Mouse (Mus musculus) forebrain, embryonic 13.5 days (tissue): ENCODE measurements at regions not wholly inside any gene's neighbourhood (a gene's known extent, or its start where the extent isn't known, plus 50 kb on each side); places are given as distances from the start of the nearest gene placed in this dataset.

Source experiments
- ATAC-seq: fragments of 200-750 bp; cut with Nextera tagmentation; 2 replicates; pipeline ENCODE4 v1.8.0; 2017
- H3K27ac ChIP-seq: fragments of 300-500 bp; sonication (generic); 2 replicates; pipeline ENCODE4 v1.5.1; 2015; ENCODE audit warnings: inconsistent platforms, mild to moderate bottlenecking, moderate library complexity
- H3K27me3 ChIP-seq: fragments of 300-500 bp; sonication (generic); 2 replicates; pipeline ENCODE4 v1.6.1; 2015; ENCODE audit warnings: mild to moderate bottlenecking, inconsistent platforms
- H3K36me3 ChIP-seq: fragments of 300-500 bp; sonication (generic); 2 replicates; pipeline ENCODE4 v1.6.1; 2015; ENCODE audit warnings: mild to moderate bottlenecking, inconsistent platforms; ENCODE audit not compliant: poor library complexity, severe bottlenecking
- H3K4me1 ChIP-seq: fragments of 300-500 bp; sonication (generic); 2 replicates; pipeline ENCODE4 v1.6.1; 2015; ENCODE audit warnings: inconsistent platforms
- H3K4me2 ChIP-seq: fragments of 300-500 bp; sonication (generic); 2 replicates; pipeline ENCODE4 v1.6.1; 2015; ENCODE audit warnings: inconsistent platforms, mild to moderate bottlenecking, moderate library complexity
- H3K4me3 ChIP-seq: fragments of 300-500 bp; sonication (generic); 2 replicates; pipeline ENCODE4 v1.5.1; 2015; ENCODE audit warnings: mild to moderate bottlenecking, inconsistent platforms
- H3K9ac ChIP-seq: fragments of 300-500 bp; sonication (generic); 2 replicates; pipeline ENCODE4 v1.6.1; 2015; ENCODE audit warnings: mild to moderate bottlenecking, inconsistent platforms
- H3K9me3 ChIP-seq: fragments of 300-500 bp; sonication (generic); replicated peaks from 2 replicates; pipeline ENCODE4 v1.6.1; 2016; ENCODE audit warnings: inconsistent platforms
- WGBS: fragments of 180-500 bp; shearing (Covaris S2); methylation state at CpG from one replicate; pipeline ENCODE4 v1.1.7; 2015; 5-methylcytosine and 5-hydroxymethylcytosine counted together

- Histone ChIP-seq H3K27ac (no peak overlapping the region), H3K9ac (no peak overlapping the region), H3K9me3 (no peaks in the 10 kb centered on the region), H3K27me3 (no peaks in the 10 kb centered on the region), H3K4me1 (peaks cover 8% of the 10 kb centered on the region; the same call in 1 of the 2 replicates), H3K4me2 (no peak overlapping the region), H3K36me3 (no peaks in the 10 kb centered on the region), H3K4me3 (no peak overlapping the region)
- ATAC-seq: no peak
- WGBS: 87% methylated on average over 8 of the region's 8 CpGs
Observed at GRCm38 (mm10) chr16:78211687-78212086, 89.6 kb upstream of the Cxadr start.

GRCm38 (mm10) chr16:78208321-78208720 is 93.0 kb upstream of the Cxadr start:
- Histone ChIP-seq H3K4me2 (no peak overlapping the region), H3K9me3 (no peaks in the 10 kb centered on the region), H3K36me3 (no peaks in the 10 kb centered on the region), H3K27ac (no peak overlapping the region), H3K27me3 (no peaks in the 10 kb centered on the region), H3K4me1 (peaks cover 3% of the 10 kb centered on the region; the same call in 1 of the 2 replicates), H3K9ac (no peak overlapping the region), H3K4me3 (no peak overlapping the region)
- no peak for ATAC-seq
- WGBS: 95% methylated on average over 5 of the region's 5 CpGs

- ATAC-seq: peak; percentile 77
- H3K27ac ChIP-seq: no peak overlapping the region
- peaks cover 3% of the 10 kb centered on the region; the same call in 1 of the 2 replicates for H3K4me1 ChIP-seq
- no peak overlapping the region for H3K9ac ChIP-seq
- H3K4me2 ChIP-seq: no peak overlapping the region
- 54% methylated on average over 9 of the region's 9 CpGs for WGBS
- no peaks in the 10 kb centered on the region for H3K27me3 ChIP-seq
- no peak overlapping the region for H3K4me3 ChIP-seq
- H3K36me3 ChIP-seq: no peaks in the 10 kb centered on the region
- no peaks in the 10 kb centered on the region for H3K9me3 ChIP-seq
Observed at GRCm38 (mm10) chr16:78204332-78204731, 97.0 kb upstream of the Cxadr start.

- 83% methylated on average over 12 of the region's 12 CpGs for WGBS
- no peaks in the 10 kb centered on the region for H3K36me3 ChIP-seq
- no peaks in the 10 kb centered on the region for H3K27me3 ChIP-seq
- peaks cover 3% of the 10 kb centered on the region for H3K4me1 ChIP-seq
- no peak for ATAC-seq
- H3K27ac ChIP-seq: no peak overlapping the region
- H3K4me2 ChIP-seq: no peak overlapping the region
- no peak overlapping the region for H3K9ac ChIP-seq
- no peaks in the 10 kb centered on the region for H3K9me3 ChIP-seq
- H3K4me3 ChIP-seq: no peak overlapping the region
Observed at GRCm38 (mm10) chr16:78200044-78200830, 101.1 kb upstream of the Cxadr start.

GRCm38 (mm10) chr16:78199252-78199651 is 102.0 kb upstream of the Cxadr start:
- no peak overlapping the region for H3K27ac ChIP-seq
- H3K36me3 ChIP-seq: no peaks in the 10 kb centered on the region
- peak overlapping the region; percentile 36 for H3K4me2 ChIP-seq
- ATAC-seq: 0 out of 2 replicates have a peak, but pooled peaks have one; percentile 31
- no peaks in the 10 kb centered on the region for H3K27me3 ChIP-seq
- H3K9me3 ChIP-seq: no peaks in the 10 kb centered on the region
- no peak overlapping the region for H3K9ac ChIP-seq
- 84% methylated on average over 10 of the region's 10 CpGs for WGBS
- H3K4me1 ChIP-seq: peaks cover under 1% of the 10 kb centered on the region
- H3K4me3 ChIP-seq: no peak overlapping the region

GRCm38 (mm10) chr16:78198642-78199121 is 102.6 kb upstream of the Cxadr start:
- Histone ChIP-seq H3K4me2 (peak overlapping the region; percentile 36), H3K4me1 (no peaks in the 10 kb centered on the region; the same call in 1 of the 2 replicates), H3K4me3 (no peak overlapping the region), H3K9ac (no peak overlapping the region), H3K36me3 (no peaks in the 10 kb centered on the region), H3K9me3 (no peaks in the 10 kb centered on the region), H3K27me3 (no peaks in the 10 kb centered on the region), H3K27ac (no peak overlapping the region)
- ATAC-seq: peak; percentile 31
- WGBS: 8% methylated on average over 16 of the region's 16 CpGs

GRCm38 (mm10) chr16:78197252-78197896 is 103.9 kb upstream of the Cxadr start:
- H3K36me3 ChIP-seq: no peaks in the 10 kb centered on the region
- H3K27me3 ChIP-seq: no peaks in the 10 kb centered on the region
- H3K4me1 ChIP-seq: no peaks in the 10 kb centered on the region; the same call in 1 of the 2 replicates
- 10% methylated on average over 10 of the region's 10 CpGs for WGBS
- H3K9ac ChIP-seq: no peak overlapping the region
- ATAC-seq: peak; percentile 66; the same call in 1 of the 2 replicates
- H3K4me2 ChIP-seq: no peak overlapping the region
- H3K27ac ChIP-seq: no peak overlapping the region
- no peak overlapping the region for H3K4me3 ChIP-seq
- H3K9me3 ChIP-seq: no peaks in the 10 kb centered on the region

- no peaks in the 10 kb centered on the region for H3K36me3 ChIP-seq
- 30% methylated on average over 9 of the region's 9 CpGs for WGBS
- no peak overlapping the region for H3K27ac ChIP-seq
- no peaks in the 10 kb centered on the region for H3K9me3 ChIP-seq
- peak; percentile 70 for ATAC-seq
- peaks cover 15% of the 10 kb centered on the region for H3K4me1 ChIP-seq
- no peak overlapping the region for H3K9ac ChIP-seq
- no peak overlapping the region for H3K4me3 ChIP-seq
- no peaks in the 10 kb centered on the region for H3K27me3 ChIP-seq
- H3K4me2 ChIP-seq: no peak overlapping the region
Observed at GRCm38 (mm10) chr16:78170627-78171605, 130.4 kb upstream of the Cxadr start.

- Histone ChIP-seq H3K27me3 (no peaks in the 10 kb centered on the region), H3K4me3 (no peak overlapping the region), H3K27ac (0 out of 2 replicates have a peak overlapping the region, but pooled peaks have one; percentile 31), H3K9me3 (no peaks in the 10 kb centered on the region), H3K36me3 (no peaks in the 10 kb centered on the region), H3K9ac (no peak overlapping the region), H3K4me2 (no peak overlapping the region), H3K4me1 (peaks cover 8% of the 10 kb centered on the region)
- peak; percentile 63 for ATAC-seq
- 59% methylated on average over 3 of the region's 3 CpGs for WGBS
Observed at GRCm38 (mm10) chr16:78156876-78157232, 144.4 kb upstream of the Cxadr start.

- no peak overlapping the region for H3K4me3 ChIP-seq
- H3K4me1 ChIP-seq: peaks cover 8% of the 10 kb centered on the region
- H3K4me2 ChIP-seq: no peak overlapping the region
- peak; percentile 98 for ATAC-seq
- no peaks in the 10 kb centered on the region for H3K27me3 ChIP-seq
- no peaks in the 10 kb centered on the region for H3K9me3 ChIP-seq
- WGBS: 13% methylated on average over 7 of the region's 7 CpGs
- 0 out of 2 replicates have a peak overlapping the region, but pooled peaks have one; percentile 31 for H3K27ac ChIP-seq
- no peak overlapping the region for H3K9ac ChIP-seq
- H3K36me3 ChIP-seq: no peaks in the 10 kb centered on the region
Observed at GRCm38 (mm10) chr16:78156138-78156875, 145.0 kb upstream of the Cxadr start.
